Mouse (Mus musculus) intestine, postnatal 0 days (tissue): ENCODE measurements at regions not wholly inside any gene's neighbourhood (a gene's known extent, or its start where the extent isn't known, plus 50 kb on each side); places are given as distances from the start of the nearest gene placed in this dataset.
"Not testable (repeated sequence)": the region's sequence is repeated elsewhere in the genome, so short reads cannot be mapped to it uniquely, and the experiment has no call there.

Experiments
- ATAC-seq: fragments of 200-750 bp; cut with Nextera tagmentation; 2 replicates; pipeline ENCODE4 v1.8.0; 2017; ENCODE audit warnings: mild to moderate bottlenecking, moderate TSS enrichment, moderate library complexity
- H3K27ac ChIP-seq: fragments of 300-500 bp; sonication (generic); 2 replicates; pipeline ENCODE4 v1.5.1; 2014; ENCODE audit warnings: mild to moderate bottlenecking, low read depth, low read length, moderate library complexity
- H3K27me3 ChIP-seq: fragments of 300-500 bp; sonication (generic); replicated peaks from 2 replicates; pipeline ENCODE4 v1.6.1; 2014; ENCODE audit warnings: low read length, mixed read lengths; ENCODE audit not compliant: control insufficient read depth, insufficient read depth
- H3K36me3 ChIP-seq: fragments of 300-500 bp; sonication (generic); 2 replicates; pipeline ENCODE4 v1.6.1; 2014; ENCODE audit warnings: mild to moderate bottlenecking, moderate library complexity; ENCODE audit not compliant: control insufficient read depth, insufficient read depth
- H3K4me1 ChIP-seq: fragments of 300-500 bp; sonication (generic); replicated peaks from 2 replicates; pipeline ENCODE4 v1.6.1; 2014; ENCODE audit warnings: antibody characterized with exemption, low read length, mixed read lengths; ENCODE audit not compliant: control insufficient read depth, insufficient read depth
- H3K4me2 ChIP-seq: fragments of 300-500 bp; sonication (generic); replicated peaks from 2 replicates; pipeline ENCODE4 v1.6.1; 2014; ENCODE audit warnings: low read depth, mild to moderate bottlenecking, moderate library complexity
- H3K4me3 ChIP-seq: fragments of 300-500 bp; sonication (generic); 2 replicates; pipeline ENCODE4 v1.5.1; 2014; ENCODE audit warnings: low read depth, low read length
- H3K9ac ChIP-seq: fragments of 300-500 bp; sonication (generic); 2 replicates; pipeline ENCODE4 v1.6.1; 2014; ENCODE audit warnings: mild to moderate bottlenecking, low read depth, low read length
- H3K9me3 ChIP-seq: fragments of 300-500 bp; sonication (generic); 2 replicates; pipeline ENCODE4 v1.6.1; 2016; ENCODE audit warnings: mixed run types; ENCODE audit not compliant: control insufficient read depth
- CTCF ChIP-seq: sonication (generic); IDR thresholded peaks from 2 replicates; pipeline ENCODE4 v1.5.1; 2016; ENCODE audit warnings: low read depth, mild to moderate bottlenecking, control low read depth, antibody characterized with exemption, moderate library complexity
- WGBS: fragments of 180-500 bp; shearing (Covaris S2); extraction: QIAGEN DNeasy Blood & Tissue Kit; methylation state at CpG from one replicate; pipeline ENCODE4 v1.1.7; 2014; 5-methylcytosine and 5-hydroxymethylcytosine counted together

DNA sequence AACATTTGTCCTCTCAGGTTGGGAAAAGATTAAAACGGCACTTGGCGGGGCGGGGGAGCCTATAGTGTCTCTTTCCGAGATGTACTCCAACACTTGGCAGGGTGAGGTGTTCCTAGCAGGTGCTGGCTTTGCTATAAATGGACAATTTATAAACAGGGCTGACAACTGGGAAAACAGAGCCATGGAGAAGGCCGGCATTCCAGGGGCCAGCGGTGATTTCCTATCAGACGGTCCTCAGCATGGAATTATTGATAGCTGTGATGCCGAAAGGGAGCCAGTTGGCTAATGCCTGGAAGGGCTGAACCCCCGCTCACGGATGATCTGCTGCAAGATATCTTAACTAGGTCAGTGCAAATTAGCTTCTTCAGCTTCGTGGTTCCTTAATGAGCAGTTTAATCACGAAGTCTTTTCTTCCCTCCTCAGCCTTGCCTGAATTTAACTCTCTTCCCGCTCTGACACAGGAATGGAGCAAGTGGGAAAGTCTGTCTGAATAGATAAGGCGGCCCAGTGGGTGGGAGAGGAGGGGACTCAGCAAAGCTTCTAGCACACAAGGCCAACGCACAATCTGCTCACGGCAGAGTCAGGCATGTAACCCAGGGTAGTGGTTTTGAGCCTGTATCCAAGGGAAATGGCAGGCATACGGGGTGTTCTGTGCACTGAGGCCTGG, 61.1 kb upstream of the Map3k1 start:
- H3K27ac ChIP-seq, result no peak overlapping the region
- WGBS, result 48% methylated on average over 17 of the region's 17 CpGs
- no peak overlapping the region for H3K9ac ChIP-seq
- H3K4me3 ChIP-seq, result no peak overlapping the region
- H3K27me3 ChIP-seq, result no peaks in the 10 kb centered on the region
- no peaks in the 10 kb centered on the region for H3K9me3 ChIP-seq
- no peak overlapping the region for H3K4me2 ChIP-seq
- no peaks in the 10 kb centered on the region for H3K4me1 ChIP-seq
- TF ChIP-seq CTCF, result no peak
- H3K36me3 ChIP-seq, result no peaks in the 10 kb centered on the region
- ATAC-seq, result no peak

DNA sequence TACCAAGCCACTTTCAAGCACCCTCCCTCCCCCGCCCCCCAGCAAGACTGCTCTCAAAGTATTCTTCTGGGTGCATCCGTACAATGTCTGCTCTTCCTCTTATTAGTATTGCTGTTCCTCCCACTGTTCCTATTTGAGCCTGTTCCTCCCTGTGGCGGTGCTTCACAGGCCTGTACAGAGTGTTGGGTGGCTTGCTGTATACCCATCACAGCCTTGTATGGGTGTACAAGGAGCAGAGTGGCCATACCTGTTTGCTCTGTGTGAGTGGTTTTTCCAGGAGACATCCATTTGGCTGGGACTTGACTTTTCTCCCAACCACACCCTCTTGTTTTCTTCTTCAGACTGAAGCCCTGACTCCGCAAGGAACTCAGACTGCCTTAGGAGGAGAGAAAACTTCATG, 61.7 kb upstream of the Map3k1 start:
- H3K9ac ChIP-seq, result no peak overlapping the region
- no peaks in the 10 kb centered on the region for H3K4me1 ChIP-seq
- H3K4me3 ChIP-seq, result no peak overlapping the region
- no peak for ATAC-seq
- H3K27me3 ChIP-seq, result no peaks in the 10 kb centered on the region
- H3K9me3 ChIP-seq, result no peaks in the 10 kb centered on the region
- H3K36me3 ChIP-seq, result no peaks in the 10 kb centered on the region
- TF ChIP-seq CTCF, result no peak
- WGBS, result 95% methylated on average over 4 of the region's 4 CpGs
- no peak overlapping the region for H3K4me2 ChIP-seq
- no peak overlapping the region for H3K27ac ChIP-seq

DNA sequence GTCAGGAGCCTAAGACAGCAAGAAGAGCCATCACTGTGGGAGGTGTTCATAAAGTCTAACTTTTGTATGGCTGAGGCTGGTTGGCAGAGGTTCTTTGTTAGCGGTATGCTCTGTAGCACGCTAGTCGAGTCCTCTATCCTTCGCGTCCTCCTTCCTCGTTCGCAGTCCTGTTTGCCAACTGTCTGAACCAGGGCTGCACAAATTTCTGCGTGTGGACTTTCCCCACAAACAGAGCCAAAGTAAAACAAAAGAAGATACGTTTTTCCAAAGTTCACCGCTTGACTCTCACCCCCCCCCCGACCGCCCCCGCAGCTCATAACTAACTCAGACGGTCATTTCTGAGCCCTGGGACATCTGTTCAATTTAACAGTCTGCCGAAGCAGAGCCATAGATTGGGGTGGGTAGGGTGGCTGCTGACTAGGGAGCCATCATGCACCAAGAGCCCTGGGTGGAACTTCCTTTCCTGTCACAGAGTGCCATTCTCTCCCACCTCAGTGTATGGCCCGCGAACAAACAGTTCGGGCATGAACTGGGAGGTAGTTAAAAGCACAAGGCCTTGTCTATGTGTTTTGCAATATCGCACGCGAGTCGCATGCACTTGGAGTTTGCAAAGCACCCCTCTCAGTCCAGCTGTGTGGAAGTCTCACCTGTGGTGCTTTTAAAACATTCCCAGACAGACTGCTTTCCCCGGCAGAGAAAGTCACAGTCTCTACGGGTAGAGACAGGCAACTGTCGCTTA, 63.0 kb upstream of the Map3k1 start:
- Histone ChIP-seq H3K27me3 (no peaks in the 10 kb centered on the region), H3K4me3 (no peak overlapping the region), H3K9ac (no peak overlapping the region), H3K9me3 (no peaks in the 10 kb centered on the region), H3K4me2 (no peak overlapping the region), H3K36me3 (no peaks in the 10 kb centered on the region), H3K27ac (no peak overlapping the region), H3K4me1 (no peaks in the 10 kb centered on the region)
- TF ChIP-seq CTCF, result no peak
- WGBS, result 89% methylated on average over 25 of the region's 25 CpGs
- ATAC-seq, result no peak

DNA sequence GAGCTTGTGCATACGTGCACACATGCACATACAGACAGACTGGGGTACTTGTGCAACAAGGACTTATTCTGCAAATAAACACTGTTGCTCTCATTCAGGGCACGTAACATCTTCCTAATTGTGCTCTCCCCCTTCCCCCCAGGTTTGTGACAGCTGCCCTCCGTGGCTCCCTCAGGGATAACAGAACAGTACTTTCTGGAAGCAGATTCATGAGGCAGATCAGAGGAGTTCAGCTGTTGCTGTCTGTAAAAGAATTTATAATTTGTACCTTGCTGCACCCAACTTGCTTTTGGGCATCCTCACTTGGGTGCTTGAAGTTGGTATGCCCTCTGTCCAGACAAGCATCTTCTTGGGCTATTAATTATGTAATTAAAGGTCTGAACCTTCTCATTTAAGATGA, 65.5 kb upstream of the Map3k1 start:
- H3K27ac ChIP-seq, result no peak overlapping the region
- H3K36me3 ChIP-seq, result no peaks in the 10 kb centered on the region
- no peaks in the 10 kb centered on the region for H3K4me1 ChIP-seq
- H3K9me3 ChIP-seq, result no peaks in the 10 kb centered on the region
- no peak overlapping the region for H3K9ac ChIP-seq
- H3K4me3 ChIP-seq, result no peak overlapping the region
- no peaks in the 10 kb centered on the region for H3K27me3 ChIP-seq
- no peak for TF ChIP-seq CTCF
- no peak overlapping the region for H3K4me2 ChIP-seq
- WGBS, result 79% methylated on average over 3 of the region's 3 CpGs
- no peak for ATAC-seq

DNA sequence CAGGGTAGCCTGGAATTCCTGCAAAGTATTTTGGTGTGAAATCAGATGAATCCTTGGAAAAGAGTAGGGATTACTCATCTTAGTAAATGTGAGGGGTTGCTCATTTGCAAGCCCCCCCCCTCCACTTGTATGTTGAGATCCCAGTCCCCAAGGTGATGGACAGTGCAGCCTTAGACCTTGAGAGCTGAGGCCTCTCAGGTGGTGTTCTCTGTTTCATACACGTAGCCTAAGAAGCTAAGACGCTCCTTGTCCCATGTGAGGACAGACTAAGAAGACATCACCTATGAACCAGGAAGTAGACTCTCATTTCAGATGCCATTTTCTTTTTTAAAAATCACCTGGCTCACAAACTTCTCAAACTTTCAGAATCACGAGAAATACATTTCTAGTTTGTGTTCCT, 67.6 kb upstream of the Map3k1 start:
- 67% methylated on average over 3 of the region's 3 CpGs for WGBS
- H3K36me3 ChIP-seq, result no peaks in the 10 kb centered on the region
- H3K27ac ChIP-seq, result no peak overlapping the region
- no peak overlapping the region for H3K9ac ChIP-seq
- H3K27me3 ChIP-seq, result no peaks in the 10 kb centered on the region
- H3K4me1 ChIP-seq, result no peaks in the 10 kb centered on the region
- no peak overlapping the region for H3K4me2 ChIP-seq
- H3K4me3 ChIP-seq, result no peak overlapping the region
- TF ChIP-seq CTCF, result no peak
- no peak for ATAC-seq
- no peaks in the 10 kb centered on the region for H3K9me3 ChIP-seq

DNA sequence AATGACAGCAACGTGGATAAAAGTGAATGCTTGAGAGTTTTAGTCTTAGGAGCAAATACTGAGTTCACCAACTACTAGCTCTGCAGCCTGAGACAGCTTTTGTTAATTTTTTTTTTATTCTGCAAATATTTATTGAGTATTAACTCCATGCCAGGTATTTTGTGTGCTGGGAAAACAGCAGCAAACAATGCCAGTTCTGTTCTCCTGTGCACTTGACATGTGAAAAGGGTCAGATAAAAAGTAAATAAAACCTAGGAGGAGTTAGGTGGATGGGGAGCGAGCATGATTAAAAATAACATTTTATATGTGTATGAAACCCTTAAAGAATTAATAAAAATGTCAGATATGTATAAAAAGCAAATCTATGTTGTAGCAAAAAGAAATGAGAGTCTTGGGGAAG, 68.1 kb upstream of the Map3k1 start:
- 55% methylated on average over 2 of the region's 2 CpGs for WGBS
- H3K4me2 ChIP-seq, result no peak overlapping the region
- no peaks in the 10 kb centered on the region for H3K36me3 ChIP-seq
- H3K9me3 ChIP-seq, result no peaks in the 10 kb centered on the region
- no peaks in the 10 kb centered on the region for H3K4me1 ChIP-seq
- H3K4me3 ChIP-seq, result no peak overlapping the region
- no peak overlapping the region for H3K27ac ChIP-seq
- no peak for ATAC-seq
- H3K9ac ChIP-seq, result no peak overlapping the region
- no peaks in the 10 kb centered on the region for H3K27me3 ChIP-seq
- no peak for TF ChIP-seq CTCF

DNA sequence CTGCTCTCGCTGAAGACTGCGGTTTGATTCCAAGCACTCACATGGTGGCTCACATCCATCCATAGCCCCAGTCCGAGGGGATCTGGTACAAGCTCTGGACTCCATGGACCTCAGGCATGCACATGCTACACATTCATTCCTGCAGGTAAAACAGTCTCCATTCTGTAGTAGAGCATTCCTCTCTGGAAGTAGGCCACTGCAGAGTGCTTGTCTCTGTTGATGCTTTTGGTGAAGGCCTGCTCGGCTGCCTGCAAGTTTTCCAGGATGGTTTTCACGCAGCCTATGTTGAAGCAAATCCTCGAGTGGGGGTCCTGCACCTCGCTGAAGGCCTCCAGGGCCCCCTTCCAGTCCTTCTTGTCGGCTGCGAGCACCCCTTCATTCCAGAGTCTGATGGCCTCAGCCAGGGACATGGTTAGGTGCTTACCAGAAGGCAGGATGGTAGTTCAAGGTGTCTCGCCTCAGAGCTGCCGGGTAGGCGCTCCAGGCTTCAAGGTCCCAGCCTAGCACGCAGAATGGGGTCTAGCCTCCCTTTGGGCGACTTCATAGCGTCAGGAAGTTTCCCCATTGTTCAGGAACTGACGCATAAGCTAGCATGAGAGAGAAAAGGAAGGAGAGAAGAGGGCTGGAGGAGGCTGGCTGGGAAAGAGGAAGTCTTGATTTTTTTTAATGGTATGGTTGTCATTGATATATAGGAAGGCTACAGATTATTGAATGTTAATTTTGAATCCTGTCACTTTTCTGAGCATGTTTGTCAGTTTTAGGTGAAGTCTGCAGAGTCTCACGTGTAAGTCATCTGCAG, 75.2 kb upstream of the Map3k1 start:
- 84% methylated on average over 17 of the region's 17 CpGs for WGBS
- ATAC-seq, H3K4me2 ChIP-seq: not testable (repeated sequence)

More for the DNA sequence above, 75.2 kb upstream of the Map3k1 start:
- not testable (repeated sequence) for H3K27me3 ChIP-seq, H3K4me1 ChIP-seq, H3K27ac ChIP-seq, H3K9ac ChIP-seq, H3K4me3 ChIP-seq, H3K36me3 ChIP-seq, H3K9me3 ChIP-seq
